Mouse (Mus musculus) limb, embryonic 10.5 days (tissue): Measurements from ENCODE around the gene Atrip. TPM values are rescaled to one million over a fixed set of nuclear protein-coding genes. Genes with fewer than 3 reads are reported as not detected.

Experiments used
- DNase-seq: peaks from one replicate; pipeline ENCODE4 v3.0.0-alpha.2; 2017; ENCODE audit warnings: low spot score
- H3K27ac ChIP-seq: fragments of 300-500 bp; sonication (generic); 2 replicates; pipeline ENCODE4 v1.5.1; 2016; ENCODE audit warnings: mild to moderate bottlenecking
- H3K27me3 ChIP-seq: fragments of 300-500 bp; sonication (generic); 2 replicates; pipeline ENCODE4 v1.6.1; 2016; ENCODE audit warnings: low read depth, mild to moderate bottlenecking; ENCODE audit not compliant: poor library complexity, severe bottlenecking
- H3K36me3 ChIP-seq: fragments of 300-500 bp; sonication (generic); 2 replicates; pipeline ENCODE4 v1.6.1; 2016; ENCODE audit warnings: mild to moderate bottlenecking, moderate library complexity
- H3K4me1 ChIP-seq: fragments of 300-500 bp; sonication (generic); 2 replicates; pipeline ENCODE4 v1.6.1; 2016
- H3K4me3 ChIP-seq: fragments of 300-500 bp; sonication (generic); 2 replicates; pipeline ENCODE4 v1.5.1; 2016; ENCODE audit warnings: mild to moderate bottlenecking, moderate library complexity
- H3K9me3 ChIP-seq: fragments of 300-500 bp; sonication (generic); replicated peaks from 2 replicates; pipeline ENCODE4 v1.6.1; 2016; ENCODE audit warnings: mild to moderate bottlenecking
- WGBS: fragments of 180-500 bp; shearing (Covaris S2); methylation state at CpG from one replicate; pipeline ENCODE4 v1.1.7; 2016; 5-methylcytosine and 5-hydroxymethylcytosine counted together
- polyA plus RNA-seq: library from polyadenylated mRNA; unstranded; fragments of >200 nt; fragmentation: Nextera tagmentation; extraction: Ambion mirVana; gene quantifications from 2 replicates; pipeline ENCODE4 v1.2.1, GENCODE M21; 2016

Gene Atrip
- polyA plus RNA-seq, 1 experiment from 2014 or later = 35.3 TPM

DNA sequence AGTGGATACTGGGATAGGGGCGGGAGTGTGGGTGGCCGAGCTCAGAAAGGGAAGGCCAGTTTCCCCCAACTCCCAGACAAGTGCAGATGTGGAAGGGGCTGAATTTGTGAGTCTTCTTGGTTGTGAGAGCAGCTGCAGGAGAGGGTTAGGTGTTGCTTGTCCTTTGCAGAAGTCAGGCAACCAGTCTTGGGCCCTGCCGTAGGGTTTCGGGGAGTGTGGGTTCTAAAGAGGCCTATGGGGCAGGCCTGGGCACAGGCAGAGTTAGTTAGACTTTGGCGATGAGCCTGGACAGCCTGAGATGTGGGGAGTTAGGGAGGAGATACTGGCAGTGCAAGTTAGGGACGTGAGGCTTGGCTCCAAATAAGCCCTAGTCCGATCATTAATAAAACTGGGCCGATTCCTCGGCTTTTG lies 22.3 kb upstream of the Atrip start:
- H3K27me3 ChIP-seq = no peaks in the 10 kb centered on the region
- no peaks in the 10 kb centered on the region for H3K9me3 ChIP-seq
- H3K4me3 ChIP-seq = peak overlapping the region; percentile 81
- 33% methylated on average over 9 of the region's 9 CpGs for whole genome bisulfite sequencing
- peaks cover 58% of the 10 kb centered on the region for H3K4me1 ChIP-seq
- peak; percentile 57 for DNase-seq
- peaks cover 45% of the 10 kb centered on the region for H3K36me3 ChIP-seq
- peak overlapping the region; percentile 100 for H3K27ac ChIP-seq

DNA sequence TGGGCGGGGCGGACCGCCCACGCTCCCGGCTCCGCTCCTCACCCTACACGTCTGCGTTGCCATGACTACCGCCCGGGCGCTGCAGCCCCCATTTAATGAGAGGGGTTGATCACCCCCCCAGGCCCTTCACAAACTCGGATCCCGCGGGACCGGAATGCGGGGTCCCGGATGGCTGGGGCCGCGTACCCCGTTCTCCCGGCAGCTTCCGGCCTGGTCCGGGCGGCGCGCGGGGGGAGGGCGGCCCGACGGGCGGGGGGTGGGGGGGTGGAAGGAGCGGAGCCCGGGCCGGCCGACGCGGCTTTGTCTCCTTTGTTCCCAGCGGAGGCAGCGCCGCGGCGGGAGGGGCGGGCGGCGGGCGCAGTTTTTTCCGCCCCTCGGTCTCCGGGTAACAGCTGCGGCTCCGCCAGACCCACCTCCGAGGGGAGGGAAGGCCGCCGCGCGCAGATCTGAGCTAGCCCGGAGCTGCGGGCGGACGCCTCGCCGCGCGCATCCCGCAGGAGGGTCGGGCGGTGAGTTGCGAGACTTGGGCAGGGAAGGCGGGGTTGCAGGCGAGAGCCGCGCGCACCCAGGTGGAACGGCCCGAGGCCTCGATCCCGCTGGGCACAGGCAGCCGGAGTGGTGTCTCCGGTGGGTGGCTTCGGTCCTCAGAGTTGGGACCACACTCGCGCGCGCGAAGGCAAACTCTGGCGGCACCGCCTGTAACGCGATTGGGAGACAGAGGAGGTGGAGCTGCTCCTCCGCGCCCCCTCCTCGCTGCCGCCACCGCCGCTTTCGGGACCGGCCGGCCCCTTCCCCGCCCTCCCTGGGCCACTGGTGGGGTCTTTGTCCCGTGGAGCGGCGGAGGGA lies 21.4 kb upstream of the Atrip start, which contains the start of gene Plxnb1:
Plxnb1 (plus strand) TSS at position 253 of the 846 bp plus-strand sequence.
- H3K27ac ChIP-seq = peak within 1 kb of the TSS; percentile 100
- peaks cover 45% of the 10 kb centered on the region for H3K36me3 ChIP-seq
- H3K4me1 ChIP-seq = peaks cover 58% of the 10 kb centered on the region
- WGBS = under 1% methylated on average over 91 of the region's 102 CpGs
- H3K4me3 ChIP-seq = peak within 1 kb of the TSS; percentile 81
- H3K9me3 ChIP-seq = no peaks in the 10 kb centered on the region
- H3K27me3 ChIP-seq = no peaks in the 10 kb centered on the region
- peak; percentile 90 for DNase-seq

DNA sequence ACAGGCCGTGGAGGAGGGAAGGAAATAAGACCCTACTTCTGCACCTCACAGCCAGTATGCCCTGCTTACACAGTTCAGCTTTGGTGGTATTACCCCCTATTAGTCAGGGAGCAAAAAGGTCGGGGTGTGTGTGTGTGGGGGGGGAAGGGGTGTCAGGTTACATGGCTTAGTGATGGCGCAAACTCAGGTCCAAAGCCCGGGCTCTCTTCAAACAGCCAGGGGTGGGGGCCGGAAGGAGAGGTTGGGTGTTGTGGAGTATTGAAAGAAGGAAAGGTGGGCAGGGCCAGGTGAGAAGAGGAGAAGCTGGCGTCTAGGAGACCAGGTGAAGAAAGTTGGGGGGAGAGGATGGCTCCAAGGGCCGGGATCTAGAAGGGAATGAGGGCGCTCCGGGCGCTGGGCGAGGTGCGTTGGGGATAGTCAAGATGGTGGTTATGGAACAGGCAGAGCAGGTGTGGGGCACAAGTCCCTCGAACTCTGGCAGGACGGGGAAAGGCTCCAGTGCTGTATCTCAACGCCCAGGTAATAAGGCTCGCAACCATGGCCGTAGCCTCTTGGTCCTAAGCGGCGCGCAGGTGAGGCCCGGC lies 20.7 kb upstream of the Atrip start:
- Histone ChIP-seq H3K4me1 (peaks cover 58% of the 10 kb centered on the region), H3K36me3 (peaks cover 44% of the 10 kb centered on the region), H3K27ac (peak overlapping the region; percentile 100), H3K27me3 (no peaks in the 10 kb centered on the region), H3K9me3 (no peaks in the 10 kb centered on the region), H3K4me3 (peak overlapping the region; percentile 81)
- under 1% methylated on average over 21 of the region's 21 CpGs for WGBS
- DNase-seq = peak; percentile 81

DNA sequence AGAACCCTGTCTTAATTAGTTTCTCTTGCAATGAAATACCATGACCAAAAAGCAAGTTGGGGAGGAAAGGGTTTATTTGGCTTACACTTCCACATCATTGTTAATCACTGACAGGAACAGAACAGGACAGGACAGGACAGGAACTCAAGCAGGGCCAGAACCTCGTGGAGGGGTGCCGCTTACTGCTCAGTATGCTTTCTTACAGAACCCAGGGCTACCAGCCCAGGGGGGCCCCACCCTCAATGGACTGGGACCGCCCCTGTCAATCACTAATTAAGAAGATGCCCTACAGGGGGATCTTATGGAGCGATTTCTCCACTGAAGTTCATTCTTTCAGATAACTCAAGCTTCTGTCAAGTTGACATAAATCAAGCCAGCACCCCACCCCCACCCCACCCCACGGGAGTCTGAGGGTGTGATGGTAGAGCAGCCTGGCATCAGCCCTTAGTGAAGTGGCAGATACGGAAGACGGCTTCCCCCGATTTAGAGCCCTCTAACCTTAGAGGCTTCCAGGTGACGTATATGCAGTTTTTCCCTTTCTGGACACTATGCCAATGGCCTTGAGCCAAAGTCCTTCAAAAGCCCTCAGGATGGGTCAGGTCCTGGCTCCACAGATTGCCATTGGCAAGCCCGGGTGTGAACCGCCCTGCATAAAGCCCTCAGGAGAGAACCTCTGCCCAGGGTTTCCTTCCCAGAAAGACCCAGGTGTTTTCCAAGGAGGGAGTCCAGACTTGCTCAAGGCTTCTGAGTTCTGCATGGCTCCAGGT lies 20.0 kb upstream of the Atrip start:
- Histone ChIP-seq H3K4me1 (peaks cover 54% of the 10 kb centered on the region), H3K27me3 (no peaks in the 10 kb centered on the region), H3K9me3 (no peaks in the 10 kb centered on the region), H3K36me3 (peaks cover 40% of the 10 kb centered on the region), H3K4me3 (peak overlapping the region; percentile 81), H3K27ac (peak overlapping the region; percentile 100)
- DNase-seq = no peak
- 14% methylated on average over 11 of the region's 11 CpGs for WGBS

DNA sequence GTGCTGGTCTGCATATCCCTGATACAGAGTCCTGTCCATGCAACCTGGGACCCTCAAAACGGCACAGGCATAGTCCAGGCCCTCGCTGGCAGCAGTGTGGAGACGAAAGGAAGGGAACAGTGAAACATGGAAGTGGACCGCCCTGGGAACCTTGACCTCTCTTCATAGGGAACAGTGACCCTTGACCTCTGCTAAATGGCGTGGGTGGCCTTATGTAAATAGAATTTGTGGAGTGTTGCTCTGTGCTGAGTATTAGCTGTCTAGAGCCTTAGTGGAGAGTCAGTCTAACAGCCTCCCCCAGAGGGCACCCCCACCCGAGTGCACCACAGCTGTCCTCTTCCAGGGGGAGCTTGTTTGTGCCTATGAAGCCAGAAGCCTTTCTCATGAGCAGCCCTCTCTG lies 18.9 kb upstream of the Atrip start:
- no peaks in the 10 kb centered on the region for H3K27me3 ChIP-seq
- no peak for DNase-seq
- peaks cover 46% of the 10 kb centered on the region for H3K4me1 ChIP-seq
- peak overlapping the region; percentile 33; the same call in 1 of the 2 replicates for H3K27ac ChIP-seq
- peaks cover 34% of the 10 kb centered on the region for H3K36me3 ChIP-seq
- H3K9me3 ChIP-seq = no peaks in the 10 kb centered on the region
- no peak overlapping the region for H3K4me3 ChIP-seq
- 52% methylated on average over 6 of the region's 6 CpGs for WGBS

DNA sequence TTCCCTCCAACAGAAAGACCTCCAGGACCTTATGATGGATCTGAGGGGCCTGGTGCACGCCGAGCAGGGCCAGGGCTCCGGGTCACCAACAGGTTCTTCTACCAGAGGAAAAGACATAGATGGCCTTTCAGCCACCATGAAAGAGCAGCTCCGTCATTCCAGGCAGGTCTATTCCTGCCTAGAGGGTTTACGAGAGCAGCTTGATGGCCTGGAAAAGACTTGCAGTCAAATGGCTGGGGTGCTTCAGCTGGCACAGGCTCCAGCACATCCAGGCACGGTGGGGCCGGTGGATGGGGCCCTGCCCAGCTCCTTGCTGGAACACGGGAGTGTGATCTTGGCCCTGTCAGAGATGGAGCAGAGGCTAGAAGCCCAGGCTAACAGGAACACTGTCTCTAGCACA lies 17.9 kb upstream of the Atrip start:
- Histone ChIP-seq H3K27ac (no peak overlapping the region), H3K36me3 (peaks cover 33% of the 10 kb centered on the region), H3K4me1 (peaks cover 36% of the 10 kb centered on the region), H3K27me3 (no peaks in the 10 kb centered on the region), H3K4me3 (no peak overlapping the region), H3K9me3 (no peaks in the 10 kb centered on the region)
- DNase-seq = no peak
- WGBS = 86% methylated on average over 8 of the region's 8 CpGs

DNA sequence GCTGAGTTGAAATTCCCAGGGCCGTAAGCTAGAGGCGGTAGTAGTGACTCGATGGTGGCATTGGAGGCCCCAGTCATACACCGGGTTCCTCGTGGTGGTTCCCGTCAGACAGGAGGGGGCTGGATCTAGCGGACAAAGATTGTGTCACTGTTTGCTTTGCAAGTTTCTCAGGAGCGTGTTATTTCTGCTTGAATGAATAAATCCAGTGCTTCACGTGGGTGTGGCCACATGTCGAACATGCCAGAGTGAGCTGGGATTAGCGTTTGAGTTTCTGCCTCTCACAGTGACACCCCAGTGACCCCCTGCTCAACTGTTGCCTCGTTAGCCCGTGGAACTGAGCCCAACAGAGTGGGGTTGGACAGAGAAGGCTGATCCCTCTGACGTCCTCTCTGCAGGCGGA lies 16.5 kb upstream of the Atrip start:
- Histone ChIP-seq H3K27me3 (no peaks in the 10 kb centered on the region), H3K9me3 (no peaks in the 10 kb centered on the region), H3K4me1 (peaks cover 28% of the 10 kb centered on the region), H3K36me3 (peaks cover 33% of the 10 kb centered on the region), H3K27ac (no peak overlapping the region), H3K4me3 (no peak overlapping the region)
- WGBS = 88% methylated on average over 15 of the region's 15 CpGs
- DNase-seq = no peak

DNA sequence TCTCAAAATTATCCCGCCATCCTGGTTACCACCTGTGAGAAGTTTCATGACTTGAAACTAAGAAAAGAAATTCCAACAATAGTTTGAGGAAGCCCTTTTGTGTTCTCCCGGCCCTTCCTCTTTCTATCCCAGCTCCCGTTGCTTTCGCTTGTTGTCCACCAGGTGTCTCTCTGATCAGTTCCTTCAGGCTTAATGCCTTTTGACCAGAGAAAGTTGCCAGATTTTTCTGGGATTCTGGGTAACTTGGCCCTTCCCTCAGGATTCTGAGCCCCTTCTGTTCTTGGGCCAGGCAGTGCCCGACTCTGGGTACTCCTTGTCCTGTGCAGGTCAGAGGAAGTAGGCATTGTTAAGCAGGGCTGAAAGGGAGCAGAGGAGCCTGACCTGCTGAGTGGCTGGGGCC lies 14.1 kb upstream of the Atrip start:
- 31% methylated on average over 5 of the region's 5 CpGs for WGBS
- Histone ChIP-seq H3K36me3 (peaks cover 33% of the 10 kb centered on the region), H3K4me3 (no peak overlapping the region), H3K4me1 (peaks cover 16% of the 10 kb centered on the region), H3K27ac (0 out of 2 replicates have a peak overlapping the region, but pooled peaks have one; percentile 56), H3K27me3 (no peaks in the 10 kb centered on the region), H3K9me3 (no peaks in the 10 kb centered on the region)
- no peak for DNase-seq

DNA sequence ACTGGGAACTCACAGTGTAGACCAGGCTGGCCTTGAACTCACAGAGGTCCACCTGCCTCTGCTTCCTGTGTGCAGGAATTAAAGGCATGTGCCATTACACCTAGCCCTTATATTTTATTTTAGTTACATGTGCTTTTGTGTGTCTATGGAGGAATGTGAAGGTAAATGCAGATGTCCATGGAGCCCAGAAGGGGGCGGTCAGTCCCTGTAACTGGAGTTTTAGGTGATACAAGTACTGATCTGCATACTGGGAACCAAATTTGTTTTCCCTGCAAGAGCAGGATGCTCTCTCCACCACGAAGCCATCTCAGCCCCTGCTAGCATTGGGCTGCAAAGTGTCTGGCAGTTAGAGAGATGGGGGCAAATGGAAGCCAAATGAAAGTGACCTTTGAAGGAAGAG lies 11.0 kb upstream of the Atrip start:
- Histone ChIP-seq H3K9me3 (no peaks in the 10 kb centered on the region), H3K27ac (no peak overlapping the region), H3K36me3 (peaks cover 19% of the 10 kb centered on the region), H3K4me1 (peaks cover 20% of the 10 kb centered on the region), H3K4me3 (no peak overlapping the region), H3K27me3 (no peaks in the 10 kb centered on the region)
- DNase-seq = no peak
- WGBS = 25% methylated on average over 2 of the region's 2 CpGs

DNA sequence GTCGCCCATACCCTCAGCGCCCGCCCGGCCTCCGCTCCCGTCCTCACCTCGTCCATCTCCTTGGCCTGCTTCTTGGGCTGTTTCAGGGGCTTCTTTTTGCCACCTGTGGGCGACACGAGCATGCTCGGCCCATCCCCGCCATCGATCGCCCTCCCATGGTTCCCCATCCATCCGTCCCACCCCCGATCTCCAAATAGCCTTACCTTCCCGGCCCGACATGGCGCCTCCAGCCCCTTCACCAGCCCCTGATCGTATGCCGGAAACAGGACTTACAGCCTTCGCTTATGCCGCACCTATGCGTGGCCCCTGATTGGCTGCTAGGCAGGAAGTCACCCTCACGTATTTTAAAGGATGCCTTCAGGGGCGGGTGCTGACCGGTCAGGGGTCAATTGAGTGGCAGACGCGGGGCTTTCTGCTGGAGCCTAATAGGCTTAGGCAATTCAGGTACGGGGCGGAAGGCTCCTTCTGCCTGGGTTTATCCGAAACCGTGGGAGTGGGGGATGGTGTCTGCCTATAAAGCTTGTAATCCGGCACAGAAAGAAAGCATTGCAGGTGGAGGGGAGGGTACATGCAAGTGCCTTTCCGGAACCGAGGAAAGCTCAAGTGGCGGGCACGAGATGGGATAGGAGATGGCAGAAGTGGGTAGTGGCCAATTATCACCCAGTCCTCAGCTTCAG lies 8.3 kb upstream of the Atrip start, which contains the start of the genes Ccdc51 and Tma7:
Ccdc51 (plus strand) TSS at position 370 of the 677 bp plus-strand sequence.
Tma7 (minus strand) TSS at position 464 of the 677 bp plus-strand sequence.
- peak within 1 kb of the TSS; percentile 91 for H3K27ac ChIP-seq
- peaks cover 34% of the 10 kb centered on the region for H3K36me3 ChIP-seq
- H3K4me3 ChIP-seq = peak within 1 kb of the TSS; percentile 85
- H3K27me3 ChIP-seq = no peaks in the 10 kb centered on the region
- no peaks in the 10 kb centered on the region for H3K9me3 ChIP-seq
- under 1% methylated on average over 37 of the region's 37 CpGs for WGBS
- DNase-seq = peak; percentile 89
- peaks cover 16% of the 10 kb centered on the region for H3K4me1 ChIP-seq

DNA sequence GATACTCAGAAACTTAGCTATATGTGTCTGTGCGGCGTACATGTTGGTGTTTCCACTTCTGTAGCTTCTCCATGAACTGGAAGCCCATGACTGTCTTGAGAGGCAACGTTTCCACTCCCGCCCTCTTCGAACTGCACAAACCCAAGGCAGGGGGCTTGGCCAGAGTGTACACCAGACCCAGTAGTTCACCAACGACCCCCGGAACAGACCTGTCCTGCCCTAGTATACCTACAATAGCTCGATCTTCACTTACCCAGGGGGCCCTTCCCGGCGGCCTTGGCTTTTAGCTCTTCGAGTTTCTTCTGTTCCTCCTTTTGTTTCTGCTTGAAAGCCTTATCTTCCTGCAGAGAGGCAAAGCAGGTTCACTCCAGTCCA lies 7.8 kb upstream of the Atrip start:
- Histone ChIP-seq H3K36me3 (peaks cover 36% of the 10 kb centered on the region), H3K27me3 (no peaks in the 10 kb centered on the region), H3K4me3 (peak overlapping the region; percentile 85), H3K4me1 (peaks cover 16% of the 10 kb centered on the region), H3K27ac (peak overlapping the region; percentile 91), H3K9me3 (no peaks in the 10 kb centered on the region)
- DNase-seq = no peak
- 7% methylated on average over 11 of the region's 11 CpGs for WGBS

DNA sequence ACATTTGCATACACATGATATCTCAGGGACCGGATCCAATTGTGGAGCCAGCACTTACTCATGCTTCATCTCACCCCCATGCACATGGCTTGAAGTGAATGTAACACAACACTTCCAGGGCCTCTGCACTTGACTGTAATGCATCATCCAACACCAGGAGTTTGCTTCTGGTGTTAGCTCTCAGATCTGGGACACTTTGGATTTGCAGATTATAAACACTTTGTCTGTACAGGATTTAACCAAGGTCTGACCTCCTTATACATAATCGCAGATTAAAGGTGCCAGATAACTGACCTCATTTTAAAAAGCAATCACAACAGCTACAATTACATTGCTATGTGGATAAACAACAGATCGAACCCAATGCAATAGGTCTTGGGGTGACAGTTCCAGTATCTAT lies 6.6 kb upstream of the Atrip start:
- Histone ChIP-seq H3K27me3 (no peaks in the 10 kb centered on the region), H3K36me3 (peaks cover 36% of the 10 kb centered on the region), H3K9me3 (no peaks in the 10 kb centered on the region), H3K4me3 (no peak overlapping the region), H3K27ac (no peak overlapping the region), H3K4me1 (peaks cover 16% of the 10 kb centered on the region)
- 98% methylated on average over 3 of the region's 3 CpGs for WGBS
- DNase-seq = no peak
